Mouse (Mus musculus) thymus, postnatal 14 days (tissue): Measurements from ENCODE around the gene Tmem216.

Source experiments
- DNase-seq: peaks from one replicate; pipeline ENCODE4 v3.0.0; 2021

The Tmem216 gene

DNA sequence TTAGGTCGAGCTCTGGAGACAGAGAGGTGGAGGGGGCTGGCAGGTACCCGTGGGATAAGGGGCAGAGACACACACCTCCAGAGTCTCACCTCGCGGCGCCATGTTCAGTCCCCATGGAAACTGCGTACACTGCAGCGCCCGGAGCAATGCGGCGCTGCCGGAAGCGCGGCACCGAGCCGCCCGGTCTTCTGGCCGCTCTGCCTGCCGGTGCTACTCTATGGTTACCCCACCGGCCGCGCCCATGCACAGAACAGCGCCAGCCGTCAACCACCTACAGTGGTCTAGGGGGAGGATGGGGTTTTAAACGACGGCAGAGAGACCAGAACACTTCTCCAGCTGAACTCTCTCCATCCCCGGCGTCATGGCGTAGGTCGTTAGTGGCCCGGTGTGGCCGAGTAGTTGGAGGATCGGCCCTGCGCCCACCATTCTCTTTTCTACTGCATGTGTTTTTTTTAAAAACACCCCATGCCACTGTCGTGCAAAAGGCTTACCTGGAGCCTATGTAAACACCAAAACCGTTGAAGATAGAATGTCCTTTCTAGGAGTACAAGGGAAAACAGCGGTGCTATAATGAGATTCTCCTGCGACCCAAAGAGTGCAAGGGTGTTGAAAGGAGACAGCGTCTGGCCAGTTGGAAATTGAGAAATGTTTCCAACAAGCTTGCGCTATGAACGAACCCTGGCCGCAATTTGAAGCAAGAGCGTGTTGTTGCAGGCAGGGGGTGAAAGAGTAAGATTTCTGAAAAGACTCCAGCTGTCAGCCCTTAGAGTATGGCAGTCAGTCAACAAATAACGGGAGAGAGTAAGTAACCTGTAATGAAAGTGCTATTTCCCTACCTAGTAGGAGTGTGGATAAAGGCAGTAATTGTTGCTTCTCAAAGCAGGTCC lies at the start of gene Tmem216:
Gene Tmem216, minus strand, starts transcription at position 615 of the 887 bp plus-strand sequence.
- peak; percentile 92 for DNase-seq

DNA sequence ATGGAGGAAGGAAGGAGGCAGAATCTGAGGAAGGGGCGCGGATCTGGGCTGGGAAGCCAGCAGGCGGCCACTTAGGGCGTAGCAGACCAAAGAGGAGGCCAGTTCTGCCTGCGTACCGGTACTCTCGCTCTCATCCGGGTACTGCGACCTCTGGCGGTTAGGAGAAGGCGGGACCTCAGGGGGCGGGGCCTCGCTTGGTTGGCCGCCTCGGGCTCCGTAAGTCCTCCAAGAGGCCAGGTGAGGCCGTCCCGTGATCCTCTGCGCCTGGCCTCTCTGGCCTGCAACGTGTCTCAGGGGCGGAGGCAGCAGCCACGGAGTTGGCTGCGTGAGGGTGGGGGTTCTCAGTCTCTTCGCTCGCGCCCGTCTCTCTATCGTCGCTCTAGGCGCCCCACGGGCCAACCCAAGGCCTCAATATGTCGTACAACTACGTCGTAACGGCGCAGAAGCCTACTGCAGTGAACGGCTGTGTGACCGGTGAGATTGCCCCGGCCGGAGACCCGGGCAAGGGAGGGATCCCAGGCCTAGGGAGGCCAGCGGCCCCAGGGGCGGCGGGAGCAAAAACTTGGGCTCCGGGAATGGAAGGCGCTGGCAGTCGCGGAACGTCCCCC lies 49.4 kb upstream of the Tmem216 start, which contains the start of the genes Ddb1 and Tkfc:
Gene Ddb1, plus strand, starts transcription at position 35 of the 608 bp plus-strand sequence.
Gene Tkfc, minus strand, starts transcription at position 362 of the 608 bp plus-strand sequence.
- peak; percentile 99 for DNase-seq

DNA sequence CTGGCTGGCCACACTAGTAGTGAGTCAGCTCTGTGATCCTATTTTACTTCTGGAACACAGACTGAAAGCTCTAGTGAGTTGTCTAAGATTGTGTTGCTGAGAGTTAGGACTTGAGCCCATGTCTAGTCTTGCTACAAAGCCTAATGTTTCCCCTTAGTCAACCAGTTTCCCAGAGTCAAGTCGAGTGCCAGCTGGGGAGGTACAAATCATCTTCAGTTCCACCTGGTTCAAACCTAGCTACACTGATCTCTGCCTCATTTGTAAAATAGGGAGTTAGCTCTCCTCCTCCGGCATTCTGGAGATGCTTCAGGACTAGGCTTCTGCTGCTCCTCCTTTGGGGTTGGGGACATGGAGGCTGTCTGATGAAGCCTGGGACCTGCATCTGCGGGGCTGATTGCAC lies 48.5 kb upstream of the Tmem216 start:
- no peak for DNase-seq

DNA sequence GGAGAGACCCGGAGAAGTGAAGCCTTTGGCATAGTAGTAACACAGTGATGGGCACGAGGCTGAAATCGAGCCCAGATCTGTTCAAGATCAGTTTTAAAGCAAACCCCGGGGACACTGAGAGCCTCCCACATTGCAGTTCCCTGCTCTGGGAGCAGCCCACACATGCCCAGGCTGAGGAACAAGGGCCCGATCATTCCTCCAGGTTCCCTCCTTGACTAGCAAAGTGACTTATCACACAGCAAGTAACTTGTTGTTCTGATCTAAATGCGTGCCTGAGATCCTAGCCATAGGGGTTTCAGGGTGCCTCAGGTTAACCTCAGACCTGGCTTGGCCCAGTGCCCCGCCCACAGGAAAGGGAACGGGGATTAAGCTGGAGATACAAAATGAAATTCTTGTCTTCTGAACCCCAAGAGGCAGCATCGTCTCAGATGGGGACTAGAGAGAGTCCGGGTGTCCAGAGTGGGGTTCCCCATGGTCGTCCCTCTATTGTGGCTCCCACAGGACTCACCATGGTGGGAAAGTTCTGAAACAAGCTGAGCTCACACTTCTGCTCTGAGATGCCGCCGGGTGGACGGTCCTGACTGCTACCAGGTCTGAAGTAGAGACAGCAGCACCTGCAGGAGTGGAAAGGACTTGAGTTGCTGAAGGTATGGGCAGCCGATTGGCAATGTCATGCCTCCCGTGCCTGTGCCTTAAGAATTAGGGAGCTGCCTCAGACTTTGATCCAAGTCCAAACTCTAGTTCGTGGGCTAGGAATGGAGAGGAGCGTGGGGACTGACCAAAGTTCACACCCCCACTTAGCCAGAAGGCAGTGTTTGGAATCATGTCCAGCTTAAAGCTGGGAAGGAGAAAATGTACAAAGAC lies 47.9 kb upstream of the Tmem216 start:
- peak; percentile 35 for DNase-seq

DNA sequence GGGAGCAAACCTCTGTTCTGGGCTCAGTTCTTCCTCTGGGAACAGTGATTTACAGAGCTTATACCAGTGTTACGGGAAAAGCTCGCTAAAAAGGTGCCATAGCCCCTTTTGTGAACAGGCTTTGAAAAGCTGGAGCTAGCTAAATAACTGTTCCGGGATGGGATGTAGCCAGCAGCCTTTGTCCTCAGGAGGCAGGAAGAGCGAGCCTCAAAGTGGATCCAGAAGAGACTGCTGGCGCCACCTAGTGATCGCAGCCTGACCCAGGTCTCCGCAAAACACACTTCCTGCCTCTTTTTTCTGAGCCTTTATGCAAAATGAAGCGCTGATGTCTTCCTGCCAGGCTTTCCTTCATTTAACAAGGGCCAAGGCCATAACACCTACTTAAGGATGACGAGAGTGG lies 46.7 kb upstream of the Tmem216 start:
- peak; percentile 93 for DNase-seq

DNA sequence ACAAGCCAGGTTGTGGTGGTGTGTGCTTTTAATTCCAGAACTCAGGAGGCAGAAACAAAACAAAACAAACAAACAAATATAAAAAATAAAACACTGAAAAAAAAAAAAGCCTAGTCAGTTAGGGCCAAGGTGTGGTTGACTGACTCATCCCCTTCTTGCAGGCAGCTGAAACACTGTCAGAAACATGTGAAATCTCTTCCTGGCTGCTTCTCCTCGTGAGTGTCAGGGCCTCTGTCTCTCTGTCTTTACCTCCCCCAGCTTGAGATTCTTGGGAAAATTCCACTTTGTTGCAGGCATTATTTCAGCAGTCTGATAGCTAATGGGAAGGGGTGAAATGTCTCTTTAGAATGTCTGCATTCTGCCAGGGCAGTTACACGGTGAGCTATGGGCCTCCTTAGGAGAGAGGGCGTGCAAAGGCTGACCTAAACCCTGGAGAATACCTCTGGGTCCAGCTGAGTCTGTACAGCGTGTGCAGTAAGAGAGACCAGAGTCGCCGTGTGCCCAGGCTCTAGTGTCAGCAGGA lies 46.3 kb upstream of the Tmem216 start:
- DNase-seq: no peak

DNA sequence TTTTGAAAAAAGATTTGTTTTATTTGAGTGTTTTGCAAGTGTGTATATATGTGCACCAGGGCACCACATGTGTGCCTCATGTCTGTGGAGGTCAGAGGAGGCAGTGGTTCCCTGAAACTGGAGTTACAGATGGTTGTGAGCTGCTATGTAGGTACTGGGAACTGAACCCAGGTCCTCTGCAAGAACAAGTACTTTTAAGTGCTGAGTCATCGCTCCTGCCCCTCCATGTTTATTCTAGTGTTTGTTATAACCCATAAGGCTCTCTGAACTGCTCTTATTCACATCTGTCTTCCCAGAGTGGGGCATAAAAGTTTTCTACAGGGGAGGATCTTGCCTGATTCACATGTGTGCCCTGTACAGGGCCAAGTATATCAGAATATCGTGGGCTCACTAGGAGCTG lies 43.6 kb upstream of the Tmem216 start:
- no peak for DNase-seq

DNA sequence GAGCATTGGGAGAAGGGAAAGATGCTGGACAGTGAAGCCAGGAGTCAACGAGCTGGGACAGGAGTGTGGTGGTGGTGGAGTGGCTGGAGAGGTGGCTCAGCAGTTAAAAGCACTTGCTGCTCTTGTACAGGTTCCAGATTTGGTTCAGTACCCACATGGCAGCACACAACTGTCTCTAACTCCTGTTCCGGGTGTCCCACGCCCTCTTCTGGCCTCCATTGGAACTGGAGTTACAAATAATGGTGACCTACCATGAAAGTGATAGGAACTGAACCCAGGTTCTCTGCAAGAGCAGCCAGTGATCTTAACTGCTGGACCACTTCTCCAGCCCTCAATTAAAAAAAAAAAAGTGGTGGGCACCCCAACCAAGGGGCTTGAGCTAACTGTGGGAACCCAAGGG lies 42.1 kb upstream of the Tmem216 start:
- peak; percentile 38 for DNase-seq

DNA sequence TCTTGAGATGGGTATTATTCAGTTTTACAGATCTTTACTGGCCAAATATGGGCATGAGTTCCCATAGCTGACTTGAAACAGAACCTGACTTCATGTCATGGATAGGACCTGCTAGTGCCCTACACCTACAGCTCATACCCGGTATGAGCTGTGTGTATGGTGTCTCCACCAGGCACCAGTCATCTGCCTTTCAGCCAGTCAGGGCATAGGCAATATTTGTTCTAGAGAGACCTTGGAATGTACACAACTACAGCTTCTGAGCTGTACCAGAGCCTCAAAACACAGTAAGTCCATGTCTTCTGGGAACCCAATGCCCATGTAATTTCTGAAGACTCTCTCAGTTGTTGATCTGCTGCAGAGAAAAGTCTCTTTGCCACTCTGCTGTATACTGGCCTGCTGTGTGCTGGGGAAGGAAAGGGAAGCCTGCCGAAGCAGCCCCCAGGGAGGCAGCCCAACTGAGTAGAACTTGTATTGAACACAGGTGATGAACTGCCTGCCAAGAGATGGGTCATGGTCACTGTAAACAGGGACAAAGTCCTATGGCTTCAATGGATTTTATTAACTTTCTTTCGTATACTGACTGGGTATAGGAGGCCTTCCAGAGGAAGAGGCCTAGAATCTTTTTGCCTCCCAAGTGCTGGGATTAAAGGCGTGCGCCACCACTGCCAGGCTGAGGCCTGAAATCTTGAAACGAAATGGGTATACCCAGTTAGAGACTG lies 35.8 kb upstream of the Tmem216 start:
- no peak for DNase-seq

DNA sequence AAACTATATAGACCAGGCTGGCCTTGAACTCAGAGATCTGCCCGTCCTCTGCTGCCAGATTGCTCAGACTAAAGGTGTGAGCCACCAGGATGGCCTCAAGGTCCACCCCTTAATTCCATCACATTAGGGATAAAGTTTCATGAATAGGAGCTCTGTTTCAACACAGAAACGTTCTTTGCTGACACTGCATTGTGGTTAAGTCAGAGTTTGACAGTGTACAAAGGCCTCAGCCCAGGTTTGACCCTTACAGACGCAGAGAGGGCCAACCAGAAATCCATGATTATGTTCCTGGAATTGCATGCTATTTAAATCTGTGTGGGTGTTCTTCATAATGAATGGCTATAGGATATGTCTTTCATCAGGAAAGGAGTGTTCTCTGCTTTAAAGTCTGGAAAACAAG lies 34.3 kb upstream of the Tmem216 start:
- DNase-seq: no peak

DNA sequence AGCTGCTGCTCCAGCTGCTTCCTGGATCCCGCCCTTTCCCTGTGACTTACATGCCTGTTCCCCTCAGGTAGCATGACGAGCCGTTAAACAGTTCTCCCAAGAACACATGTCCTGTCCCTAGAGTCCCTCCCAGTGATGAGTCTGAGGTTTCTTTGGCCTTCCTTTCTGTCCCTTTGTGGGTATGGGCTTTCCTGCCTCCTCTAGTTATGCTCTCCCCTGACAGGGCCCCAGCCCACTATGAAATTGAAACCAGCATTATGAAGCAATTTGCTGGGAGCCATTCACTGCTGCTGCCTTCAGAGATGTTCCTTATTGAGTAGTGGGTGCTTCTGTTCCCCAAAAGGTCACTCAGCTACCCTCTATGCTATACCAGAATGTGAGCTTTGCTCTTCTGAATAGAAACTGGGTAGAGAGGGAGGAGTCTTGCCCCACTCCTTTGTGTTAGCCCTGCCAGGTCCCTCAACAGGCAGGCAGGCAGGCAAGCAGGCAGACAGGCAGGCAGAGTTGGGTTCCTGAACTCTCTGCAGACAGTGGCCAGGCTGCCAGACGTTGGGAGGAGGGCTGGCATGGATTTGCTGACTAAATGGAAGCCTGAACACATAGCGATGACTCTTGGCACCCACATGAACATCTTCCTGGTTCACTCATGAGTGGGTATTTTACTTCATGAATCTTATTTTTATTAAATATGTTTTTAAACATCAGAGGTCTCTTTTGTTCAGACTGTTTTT lies 33.3 kb upstream of the Tmem216 start:
- no peak for DNase-seq

DNA sequence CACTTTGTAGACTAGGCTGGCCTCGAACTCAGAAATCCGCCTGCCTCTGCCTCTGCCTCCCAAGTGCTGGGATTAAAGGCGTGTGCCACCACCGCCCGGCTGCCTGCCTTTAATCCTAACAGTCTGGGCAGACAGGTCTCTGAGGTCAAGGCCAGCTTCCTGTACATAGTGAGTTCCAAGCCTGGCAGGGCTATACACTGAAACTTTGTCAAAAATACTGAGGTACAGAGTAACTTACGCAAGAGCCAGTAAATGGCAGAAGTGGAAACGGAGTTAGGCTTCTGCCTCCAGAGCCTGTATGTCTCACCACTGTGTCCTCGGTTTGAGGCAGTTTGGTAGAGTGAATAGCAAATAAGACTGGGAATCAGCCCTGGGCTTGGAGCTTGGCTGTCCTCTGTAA lies 31.2 kb upstream of the Tmem216 start:
- no peak for DNase-seq

DNA sequence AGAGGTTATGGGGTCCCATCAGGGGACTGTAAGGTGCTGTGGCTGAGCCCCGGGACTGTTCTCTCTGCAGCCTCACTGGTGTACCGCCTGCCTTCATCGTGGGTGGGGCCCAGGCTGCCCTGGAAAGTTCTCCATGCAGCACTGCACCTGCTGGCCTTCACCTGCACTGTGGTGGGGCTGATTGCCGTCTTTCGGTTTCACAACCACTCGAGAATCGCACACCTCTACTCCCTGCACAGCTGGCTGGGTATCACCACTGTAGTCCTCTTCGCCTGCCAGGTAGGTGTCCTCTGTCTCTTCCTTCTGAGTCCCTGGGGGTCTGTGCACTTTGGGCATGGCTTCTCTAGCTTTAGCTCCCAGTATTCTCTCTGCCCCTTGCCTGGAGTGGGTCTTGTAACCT lies 29.1 kb upstream of the Tmem216 start:
- DNase-seq: peak; percentile 28

DNA sequence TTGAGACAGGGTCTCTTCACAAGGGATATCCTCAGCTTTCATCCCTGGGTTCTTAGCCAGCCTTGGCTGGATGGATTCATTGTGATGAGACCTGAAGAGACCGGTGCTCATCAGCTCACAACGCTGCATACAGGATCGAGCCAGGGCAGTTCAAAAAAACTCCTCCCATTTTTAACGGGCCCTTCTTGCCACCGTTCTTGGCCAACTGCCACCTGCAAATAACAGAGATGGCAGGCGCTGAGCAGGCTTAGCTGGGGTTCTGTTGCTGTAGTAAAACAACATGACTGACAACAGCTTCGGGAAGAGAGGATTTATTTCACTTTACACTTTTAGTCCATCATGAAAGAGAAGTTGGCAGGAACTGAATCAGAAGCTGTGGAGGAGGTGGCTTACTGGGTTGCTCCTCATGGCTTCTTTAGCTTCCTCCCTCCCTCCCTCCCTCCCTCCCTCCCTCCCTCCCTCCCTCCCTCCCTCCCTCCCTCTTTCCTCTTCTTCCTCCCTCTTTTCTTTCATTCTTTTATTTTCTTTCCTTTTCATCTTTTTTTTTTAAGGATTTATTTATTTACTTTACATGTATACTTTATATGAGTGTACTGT lies 27.6 kb upstream of the Tmem216 start:
- no peak for DNase-seq

DNA sequence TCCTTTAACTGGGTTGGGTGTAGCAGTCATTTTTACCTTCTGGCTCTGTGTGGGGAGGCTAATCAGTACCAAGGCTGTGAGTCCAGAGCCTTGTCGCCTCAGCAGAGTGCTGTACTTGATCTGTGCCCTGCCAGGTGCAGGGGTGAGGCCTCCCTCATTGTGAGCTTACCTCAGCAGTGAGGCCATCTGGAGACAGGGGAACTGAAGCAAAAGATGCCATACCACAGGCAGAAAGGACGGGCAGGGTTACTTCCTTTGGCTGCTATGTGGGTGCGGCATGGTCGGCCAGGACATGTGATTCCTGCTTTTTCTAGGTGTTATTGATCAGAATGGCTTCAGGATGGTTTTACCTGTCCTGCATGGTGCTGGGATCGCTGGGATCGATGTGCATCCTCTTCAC lies 25.9 kb upstream of the Tmem216 start:
- peak; percentile 21 for DNase-seq

DNA sequence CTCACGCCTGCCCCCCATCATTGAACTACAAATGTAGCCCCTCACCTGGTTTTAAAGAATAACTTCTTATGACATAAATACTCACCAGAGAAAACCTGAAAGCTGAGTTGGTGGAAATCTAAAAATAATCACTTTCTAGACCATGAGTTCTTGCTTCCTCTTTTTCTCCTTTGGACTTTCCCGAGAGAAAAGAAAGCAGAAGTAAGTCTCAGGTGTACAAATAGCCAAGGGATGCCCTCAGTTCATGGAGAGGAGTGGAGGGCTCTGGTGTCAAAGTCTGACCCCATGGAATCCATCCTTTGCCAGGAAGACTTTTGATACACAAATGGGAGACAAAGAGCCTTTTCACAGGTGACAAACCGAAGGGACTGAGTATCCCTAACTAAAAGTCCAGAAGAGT lies 24.7 kb upstream of the Tmem216 start:
- no peak for DNase-seq

DNA sequence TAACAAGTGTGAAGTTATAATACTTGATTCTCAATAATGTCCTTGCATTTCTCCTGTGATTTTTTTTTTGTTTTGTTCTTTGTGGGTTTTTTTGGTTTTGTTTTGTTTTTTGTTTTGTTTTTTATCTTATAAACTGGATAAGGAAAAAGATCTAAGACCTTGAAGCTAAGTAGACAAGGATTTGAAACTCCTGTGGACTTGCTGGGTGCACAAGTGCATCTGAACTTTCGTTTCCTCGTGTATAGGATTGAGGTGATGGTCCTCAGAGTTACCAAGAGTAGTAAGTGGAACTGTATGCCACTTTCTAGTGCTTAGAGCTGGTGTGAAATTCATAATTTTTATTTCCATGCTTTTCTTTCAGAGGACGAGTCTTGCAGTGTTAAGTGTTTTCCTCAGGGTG lies 24.1 kb upstream of the Tmem216 start:
- no peak for DNase-seq

DNA sequence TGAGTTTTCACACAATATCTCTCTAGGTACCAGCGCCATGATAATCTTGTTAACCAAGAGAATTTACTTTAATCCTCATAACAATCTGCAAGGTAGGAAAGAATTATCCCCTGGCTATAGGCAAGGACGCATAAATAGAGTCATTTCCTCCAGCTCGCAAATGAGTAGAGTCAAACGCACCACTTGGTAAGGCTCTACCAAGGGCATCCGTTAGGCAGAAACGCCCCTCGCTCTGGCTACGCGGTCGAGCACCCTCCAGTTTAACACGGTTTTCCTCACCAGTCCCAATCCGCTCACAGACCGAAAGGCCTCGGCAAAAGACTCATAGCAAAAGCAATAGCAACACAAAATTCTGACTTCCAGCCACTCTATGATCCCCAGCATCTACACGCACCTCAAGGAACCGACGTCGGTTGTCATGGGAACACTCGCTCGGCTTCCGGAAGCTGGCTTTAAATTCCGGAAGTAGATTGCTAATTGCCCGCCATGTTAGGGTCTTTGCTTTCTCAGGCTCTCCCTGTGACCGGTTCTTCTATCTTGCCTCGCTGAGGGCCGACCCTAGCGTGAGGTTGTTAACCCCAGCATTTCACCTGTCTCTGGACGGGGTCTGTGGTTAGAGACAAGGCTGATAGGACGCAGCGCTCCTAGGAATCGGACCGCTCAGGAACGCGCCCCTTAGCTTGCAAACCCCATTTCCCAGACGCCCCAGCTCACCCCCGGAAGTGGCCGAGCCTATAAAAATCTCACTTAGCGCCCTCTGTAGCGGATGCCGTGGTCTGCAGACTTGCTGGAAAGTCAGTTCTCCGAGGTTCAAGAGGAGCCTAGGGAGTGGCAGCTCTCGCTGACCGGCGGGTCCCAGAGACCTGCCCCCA lies 20.9 kb upstream of the Tmem216 start, which contains the start of the genes Cyb561a3 and Tmem138:
Gene Cyb561a3, plus strand, starts transcription at position 483 of the 872 bp plus-strand sequence.
Gene Tmem138, minus strand, starts transcription at position 673 of the 872 bp plus-strand sequence.
- peak; percentile 94 for DNase-seq

DNA sequence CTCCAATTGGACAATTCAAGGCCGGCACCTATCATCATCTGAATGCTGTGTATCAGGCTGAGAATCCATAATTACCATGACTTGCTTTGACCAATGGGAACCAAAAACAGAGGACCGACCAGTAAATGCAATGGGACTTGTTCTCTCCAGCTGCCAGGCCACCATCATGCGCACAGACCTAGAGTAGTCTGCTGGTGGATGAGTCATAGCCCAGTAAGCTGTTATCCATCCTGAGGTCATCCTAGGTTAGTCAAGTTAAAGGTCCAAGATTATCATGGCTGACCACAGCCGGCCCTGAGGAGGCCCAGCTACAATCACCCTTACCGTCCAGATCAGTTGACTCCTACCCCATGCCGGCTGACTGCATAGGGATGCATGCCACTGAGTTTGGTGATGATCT lies 13.6 kb upstream of the Tmem216 start:
- DNase-seq: no peak

DNA sequence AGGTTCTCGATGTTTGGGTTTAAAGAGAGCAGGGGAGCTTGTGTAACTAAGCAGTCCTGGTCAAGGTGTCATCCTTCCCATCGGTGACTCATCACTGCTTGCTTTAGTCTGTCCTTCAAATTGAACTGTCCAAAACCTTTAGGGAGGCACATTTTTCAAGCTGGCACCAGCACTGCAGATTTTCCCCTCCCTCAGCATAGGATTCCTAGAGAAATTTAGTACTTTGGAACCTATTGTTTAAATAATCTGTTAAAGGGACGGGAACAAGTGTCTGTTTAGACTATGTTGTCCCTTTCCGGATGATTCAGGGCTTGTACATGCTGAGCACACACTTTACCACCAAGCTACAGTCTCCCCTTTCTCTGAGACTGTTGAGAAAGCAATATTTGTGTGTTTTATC lies 9.2 kb upstream of the Tmem216 start:
- no peak for DNase-seq
